Mouse (Mus musculus): ENCODE results near the gene Rapgef1. TPM values are rescaled to one million over a fixed set of nuclear protein-coding genes. Genes with fewer than 3 reads are reported as not detected.
"Not testable (repeated sequence)": the region's sequence is repeated elsewhere in the genome, so short reads cannot be mapped to it uniquely, and the experiment has no call there.

The Rapgef1 gene
- polyA plus RNA-seq, 1 experiment from 2014 or later: 5.5 TPM

DNA sequence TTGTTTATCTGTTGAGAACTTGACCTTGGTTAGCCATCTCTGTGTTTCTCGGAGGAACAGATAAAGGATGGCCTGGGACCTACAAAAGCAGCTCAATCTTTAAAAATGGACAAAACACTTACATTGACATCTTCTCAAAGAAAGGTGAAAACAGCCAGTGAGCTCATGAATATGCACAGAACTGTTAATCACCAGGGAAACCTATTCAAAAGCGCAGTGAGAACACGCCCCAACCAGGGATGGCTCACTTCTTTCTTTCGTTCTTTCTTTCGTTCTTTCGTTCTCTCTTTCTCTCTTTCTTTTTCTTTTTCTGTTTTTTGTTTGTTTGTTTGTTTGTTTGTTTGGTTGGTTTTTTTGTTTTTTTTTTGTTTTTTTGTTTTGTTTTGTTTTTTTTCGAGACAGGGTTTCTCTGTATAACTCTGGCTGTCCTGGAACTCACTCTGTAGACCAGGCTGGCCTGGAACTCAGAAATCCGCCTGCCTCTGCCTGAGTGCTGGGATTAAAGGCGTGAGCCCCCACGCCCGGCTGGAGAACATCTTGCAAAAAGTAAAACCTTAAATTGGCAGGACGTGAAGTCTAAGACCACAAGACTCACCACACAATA, 12.1 kb downstream of the Rapgef1 start:
- H3K4me1 ChIP-seq (replicated peaks): peaks cover 77% of the 10 kb centered on the region

DNA sequence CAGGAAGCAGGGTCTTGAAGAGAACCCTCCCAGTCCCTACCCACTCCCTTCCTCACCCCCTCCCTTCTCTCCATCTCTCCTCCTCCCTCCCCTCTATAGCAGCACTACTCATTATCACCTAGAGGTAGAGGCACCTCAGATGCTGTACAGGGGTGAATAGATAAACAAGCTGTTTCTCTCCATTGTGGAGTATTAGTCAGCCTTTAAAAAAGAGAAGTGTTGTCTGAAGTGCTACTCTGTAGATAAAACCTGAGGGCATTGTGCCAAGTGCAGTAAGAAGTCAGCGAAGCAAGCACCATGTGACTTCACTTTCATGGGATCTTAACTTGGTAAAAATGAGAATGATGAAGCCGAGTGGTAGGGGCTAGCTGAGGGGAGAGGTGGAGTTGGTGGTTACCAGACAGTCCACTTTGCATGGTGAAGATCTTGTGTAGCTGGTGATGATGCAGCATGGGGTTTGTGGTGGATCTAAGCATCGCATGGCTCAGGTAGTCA, 12.7 kb downstream of the Rapgef1 start:
- H3K36me3 ChIP-seq (replicated peaks): no peaks in the 10 kb centered on the region; the same call in 1 of the 2 replicates
- ATAC-seq (ENCODE audit: insufficient read depth): 0 out of 2 replicates have a peak, but pooled peaks have one; percentile 36
- peaks cover 71% of the 10 kb centered on the region for H3K4me1 ChIP-seq (replicated peaks)
- no peak overlapping the region for H3K27ac ChIP-seq (replicated peaks)
- H3K27me3 ChIP-seq: no peaks in the 10 kb centered on the region
- 47% methylated on average over 3 of the region's 3 CpGs for WGBS (ENCODE audit: insufficient replicate concordance)
- H3K4me2 ChIP-seq: no peak overlapping the region
- H3K9ac ChIP-seq: no peak overlapping the region
- H3K9me3 ChIP-seq (replicated peaks): no peaks in the 10 kb centered on the region
- H3K4me3 ChIP-seq (replicated peaks): no peak overlapping the region

More for the DNA sequence above, 12.1 kb downstream of the Rapgef1 start:
- H3K4me2 ChIP-seq; H3K4me3 ChIP-seq (replicated peaks); ATAC-seq (ENCODE audit: insufficient read depth); H3K36me3 ChIP-seq (replicated peaks); H3K27me3 ChIP-seq; H3K27ac ChIP-seq (replicated peaks); H3K9me3 ChIP-seq (replicated peaks); H3K9ac ChIP-seq: not testable (repeated sequence)
- WGBS (ENCODE audit: insufficient replicate concordance): 51% methylated on average over 12 of the region's 12 CpGs

DNA sequence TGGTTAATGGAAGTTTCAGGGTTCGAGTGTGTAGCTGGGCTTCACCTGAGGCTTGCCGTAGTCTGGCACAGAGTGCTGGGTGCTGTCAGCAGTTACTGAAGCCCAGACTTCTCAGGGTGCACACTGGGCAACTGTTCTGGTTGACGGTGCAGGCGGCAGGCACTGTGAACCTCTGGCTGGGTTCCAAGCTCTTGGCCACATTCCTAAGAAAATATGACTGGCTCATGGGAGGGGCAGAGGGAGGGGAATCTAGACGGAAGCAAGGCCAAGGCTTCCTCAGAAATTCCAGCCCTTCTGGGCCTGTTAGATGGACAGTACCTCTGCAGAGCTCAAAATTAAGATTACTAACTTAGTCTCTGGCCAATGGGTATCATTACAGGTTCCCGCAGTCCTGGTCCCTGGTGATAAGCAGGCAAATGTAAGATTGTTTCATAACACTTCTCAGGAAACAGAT, 13.6 kb downstream of the Rapgef1 start:
- ATAC-seq (ENCODE audit: insufficient read depth): peak; percentile 26
- no peak overlapping the region for H3K4me2 ChIP-seq
- no peaks in the 10 kb centered on the region; the same call in 1 of the 2 replicates for H3K36me3 ChIP-seq (replicated peaks)
- no peaks in the 10 kb centered on the region for H3K27me3 ChIP-seq
- H3K9me3 ChIP-seq (replicated peaks): no peaks in the 10 kb centered on the region
- no peak overlapping the region for H3K9ac ChIP-seq
- 43% methylated on average over 6 of the region's 6 CpGs for WGBS (ENCODE audit: insufficient replicate concordance)
- H3K4me3 ChIP-seq (replicated peaks): no peak overlapping the region
- peaks cover 62% of the 10 kb centered on the region for H3K4me1 ChIP-seq (replicated peaks)
- peak overlapping the region; percentile 34; the same call in 1 of the 2 replicates for H3K27ac ChIP-seq (replicated peaks)

DNA sequence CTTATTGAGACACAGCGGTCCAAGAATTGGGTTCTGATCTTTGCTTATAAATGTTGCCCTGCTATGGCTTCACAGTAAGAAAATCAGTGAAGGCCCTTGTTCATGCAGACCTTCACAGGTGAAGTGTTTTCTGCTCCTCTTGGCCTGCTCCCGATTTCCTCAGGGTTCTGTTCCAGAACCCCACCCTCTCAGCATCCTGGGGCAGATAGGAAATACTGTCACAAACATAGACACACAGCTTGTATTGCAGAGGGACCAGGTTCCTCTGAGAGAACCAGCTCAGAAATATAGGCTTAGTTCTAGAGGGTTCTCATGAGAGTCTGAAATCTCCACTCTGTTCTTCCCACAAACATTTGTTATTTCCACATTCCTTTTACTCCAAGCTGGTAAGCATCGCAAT, 14.3 kb downstream of the Rapgef1 start:
- Histone ChIP-seq H3K4me1 (replicated peaks) (peaks cover 56% of the 10 kb centered on the region), H3K4me3 (replicated peaks) (no peak overlapping the region), H3K36me3 (replicated peaks) (no peaks in the 10 kb centered on the region; the same call in 1 of the 2 replicates), H3K9me3 (replicated peaks) (no peaks in the 10 kb centered on the region), H3K27me3 (no peaks in the 10 kb centered on the region), H3K27ac (replicated peaks) (0 out of 2 replicates have a peak overlapping the region, but pooled peaks have one; percentile 4), H3K9ac (no peak overlapping the region), H3K4me2 (no peak overlapping the region)
- ATAC-seq (ENCODE audit: insufficient read depth): no peak
- WGBS (ENCODE audit: insufficient replicate concordance): 82% methylated on average over 3 of the region's 3 CpGs

DNA sequence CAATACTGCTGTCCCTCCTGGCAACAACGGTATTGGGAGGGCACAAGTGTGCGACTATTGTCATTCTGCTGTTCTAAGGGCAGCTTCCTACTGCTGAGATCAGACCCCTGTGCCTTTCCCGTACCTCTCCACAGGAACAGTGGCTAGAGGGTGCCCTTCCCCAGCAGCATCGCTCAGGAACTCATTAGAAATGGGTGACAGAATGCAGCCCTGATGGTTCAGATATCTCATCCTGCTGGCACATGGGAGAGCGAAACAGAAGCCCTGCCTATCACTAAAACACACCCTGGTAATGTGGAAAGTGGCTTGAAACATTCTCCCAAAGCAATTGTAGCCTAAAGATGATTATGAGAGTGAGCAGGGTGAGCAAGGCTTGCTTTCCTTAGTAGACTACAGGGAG, 15.0 kb downstream of the Rapgef1 start:
- peaks cover 48% of the 10 kb centered on the region for H3K4me1 ChIP-seq (replicated peaks)
- WGBS (ENCODE audit: insufficient replicate concordance): 59% methylated on average over 5 of the region's 5 CpGs
- no peak for ATAC-seq (ENCODE audit: insufficient read depth)

DNA sequence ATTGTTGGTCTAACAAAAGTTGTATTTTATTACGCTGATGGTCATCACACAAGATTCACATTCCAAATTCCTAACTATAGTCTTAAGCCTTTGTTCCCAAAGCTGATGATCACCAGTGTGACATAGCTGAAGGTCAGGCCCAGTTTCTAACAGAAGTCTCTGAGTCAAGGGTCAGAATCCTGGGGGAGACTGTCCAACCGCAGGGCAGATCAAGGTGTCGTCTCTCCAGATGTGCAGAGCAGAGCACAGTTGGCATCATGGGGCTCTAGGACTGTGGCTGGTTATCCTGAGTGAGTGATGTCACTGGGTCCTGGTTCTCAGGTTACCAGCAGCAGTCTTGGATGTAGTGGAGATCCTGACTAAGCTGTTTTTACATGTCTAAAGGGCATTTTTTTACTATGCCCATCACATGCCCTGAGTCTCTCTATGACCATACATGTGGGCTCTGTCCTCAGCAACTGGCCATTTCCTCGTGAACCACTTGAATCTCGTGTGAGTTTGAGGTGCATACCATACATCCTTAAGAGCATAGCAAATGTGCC, 16.5 kb downstream of the Rapgef1 start:
- Histone ChIP-seq H3K4me2 (no peak overlapping the region), H3K27ac (replicated peaks) (no peak overlapping the region), H3K4me1 (replicated peaks) (peaks cover 41% of the 10 kb centered on the region), H3K4me3 (replicated peaks) (no peak overlapping the region), H3K9me3 (replicated peaks) (no peaks in the 10 kb centered on the region), H3K36me3 (replicated peaks) (no peaks in the 10 kb centered on the region), H3K27me3 (no peaks in the 10 kb centered on the region), H3K9ac (no peak overlapping the region)
- ATAC-seq (ENCODE audit: insufficient read depth): no peak
- 83% methylated on average over 5 of the region's 5 CpGs for WGBS (ENCODE audit: insufficient replicate concordance)

More for the DNA sequence above, 15.0 kb downstream of the Rapgef1 start:
- no peak overlapping the region for H3K9ac ChIP-seq
- no peak overlapping the region for H3K27ac ChIP-seq (replicated peaks)
- H3K4me3 ChIP-seq (replicated peaks): no peak overlapping the region
- H3K4me2 ChIP-seq: no peak overlapping the region
- no peaks in the 10 kb centered on the region for H3K27me3 ChIP-seq
- no peaks in the 10 kb centered on the region for H3K9me3 ChIP-seq (replicated peaks)
- H3K36me3 ChIP-seq (replicated peaks): no peaks in the 10 kb centered on the region; the same call in 1 of the 2 replicates

DNA sequence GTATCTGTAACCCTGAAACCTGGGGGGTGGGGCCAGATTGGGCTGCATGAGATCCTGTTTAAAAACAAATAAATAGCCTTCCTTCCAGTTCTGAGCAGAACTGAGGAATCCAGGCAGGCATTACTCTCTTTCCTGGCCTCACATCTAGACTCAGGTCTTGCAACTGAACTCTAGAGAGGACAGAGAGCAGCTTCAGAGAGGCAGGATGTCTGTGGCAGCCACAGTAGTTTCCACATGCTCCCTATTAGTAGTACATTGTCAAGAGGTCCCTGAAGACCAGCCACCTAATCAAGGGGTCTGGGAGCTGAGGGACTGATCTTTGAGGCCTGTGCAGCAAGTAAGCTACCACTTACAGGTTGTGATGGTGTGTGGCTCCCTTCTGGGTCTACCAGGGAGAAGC, 18.0 kb downstream of the Rapgef1 start:
- H3K27ac ChIP-seq (replicated peaks): no peak overlapping the region
- H3K27me3 ChIP-seq: no peaks in the 10 kb centered on the region
- no peak overlapping the region for H3K4me3 ChIP-seq (replicated peaks)
- no peak overlapping the region for H3K9ac ChIP-seq
- H3K9me3 ChIP-seq (replicated peaks): no peaks in the 10 kb centered on the region
- no peak for ATAC-seq (ENCODE audit: insufficient read depth)
- H3K36me3 ChIP-seq (replicated peaks): no peaks in the 10 kb centered on the region
- H3K4me2 ChIP-seq: no peak overlapping the region
- H3K4me1 ChIP-seq (replicated peaks): peaks cover 29% of the 10 kb centered on the region

DNA sequence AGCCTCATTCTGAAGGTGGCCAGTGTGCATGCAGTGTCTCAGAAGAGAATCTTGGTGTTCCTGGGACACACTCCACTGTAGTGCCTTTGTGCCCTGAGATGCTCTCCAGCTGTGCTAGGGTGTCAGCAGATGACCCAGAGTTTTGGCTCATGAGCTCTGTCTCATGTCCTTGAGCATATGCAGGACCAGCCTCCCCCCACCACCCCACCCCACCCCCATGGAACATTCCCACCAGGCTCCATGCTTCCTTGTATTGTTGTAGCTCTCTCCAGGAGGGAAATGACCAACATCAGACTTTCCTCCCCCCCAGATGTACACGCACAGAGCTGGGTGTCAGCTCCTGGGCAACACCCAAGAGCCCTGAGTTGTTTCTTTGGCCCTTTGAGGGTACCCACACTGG, 19.9 kb downstream of the Rapgef1 start:
- Histone ChIP-seq H3K9me3 (replicated peaks) (no peaks in the 10 kb centered on the region), H3K9ac (no peak overlapping the region), H3K4me2 (no peak overlapping the region), H3K4me1 (replicated peaks) (peaks cover 14% of the 10 kb centered on the region), H3K36me3 (replicated peaks) (no peaks in the 10 kb centered on the region), H3K4me3 (replicated peaks) (no peak overlapping the region), H3K27ac (replicated peaks) (no peak overlapping the region), H3K27me3 (no peaks in the 10 kb centered on the region)
- 54% methylated on average over 1 of the region's 1 CpGs for WGBS (ENCODE audit: insufficient replicate concordance)
- no peak for ATAC-seq (ENCODE audit: insufficient read depth)

DNA sequence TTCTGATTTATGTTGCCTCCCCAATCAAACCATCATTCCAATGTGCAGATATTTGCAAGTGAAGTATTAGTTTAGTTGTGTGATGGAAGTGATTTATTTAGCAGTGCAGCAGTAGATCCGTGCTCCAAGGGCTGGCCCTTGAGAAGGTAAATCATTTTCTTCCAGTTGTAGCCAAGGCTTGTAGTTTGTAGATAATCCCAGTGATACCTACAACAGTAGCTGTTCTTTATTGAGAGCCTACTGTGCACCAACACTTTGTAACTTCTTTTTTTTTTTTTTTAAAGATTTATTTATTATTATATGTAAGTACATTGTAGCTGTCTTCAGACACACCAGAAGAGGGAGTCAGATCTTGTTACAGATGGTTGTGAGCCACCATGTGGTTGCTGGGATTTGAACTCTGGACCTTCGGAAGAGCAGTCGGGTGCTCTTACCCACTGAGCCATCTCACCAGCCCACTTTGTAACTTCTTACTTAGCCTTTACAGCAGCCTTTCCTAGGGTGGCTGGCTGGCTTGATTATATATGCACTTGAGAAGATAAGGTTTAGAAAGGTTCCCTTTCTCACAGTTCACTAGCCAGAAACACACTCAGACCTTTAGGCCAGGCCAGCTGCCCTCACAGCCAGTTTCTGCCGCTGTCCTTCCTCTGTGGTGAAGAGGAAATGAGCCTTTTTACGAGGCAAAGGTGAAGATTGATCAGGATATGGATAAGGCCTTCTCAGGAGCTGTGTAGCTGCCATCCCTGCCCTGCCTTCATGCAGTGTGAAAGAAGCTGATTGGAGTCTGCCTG, 20.6 kb downstream of the Rapgef1 start:
- Histone ChIP-seq H3K9me3 (replicated peaks) (no peaks in the 10 kb centered on the region), H3K27ac (replicated peaks) (no peak overlapping the region), H3K4me2 (no peak overlapping the region), H3K36me3 (replicated peaks) (no peaks in the 10 kb centered on the region), H3K4me1 (replicated peaks) (peaks cover 12% of the 10 kb centered on the region), H3K9ac (no peak overlapping the region), H3K27me3 (no peaks in the 10 kb centered on the region), H3K4me3 (replicated peaks) (no peak overlapping the region)
- 32% methylated on average over 5 of the region's 5 CpGs for WGBS (ENCODE audit: insufficient replicate concordance)
- no peak for ATAC-seq (ENCODE audit: insufficient read depth)

DNA sequence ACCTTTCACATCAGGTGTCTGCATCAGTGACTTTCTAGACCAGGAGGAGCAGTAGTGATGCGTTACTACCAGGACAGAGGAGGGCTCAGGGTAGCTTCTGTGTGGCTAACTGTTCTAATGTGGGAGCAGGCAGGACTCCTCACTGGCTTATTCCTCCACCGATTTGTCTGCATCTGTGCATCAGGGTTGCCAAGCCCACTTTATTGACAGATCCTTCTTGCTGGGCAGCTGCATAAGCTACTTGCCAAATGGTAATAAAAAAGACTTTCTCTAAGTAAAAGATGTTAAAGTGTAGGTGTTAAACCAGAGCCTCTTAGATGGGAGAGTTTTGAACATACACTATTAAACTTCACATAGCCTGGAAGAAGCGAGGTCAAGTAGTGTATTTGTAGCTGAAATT, 22.2 kb downstream of the Rapgef1 start:
- ATAC-seq (ENCODE audit: insufficient read depth): no peak

DNA sequence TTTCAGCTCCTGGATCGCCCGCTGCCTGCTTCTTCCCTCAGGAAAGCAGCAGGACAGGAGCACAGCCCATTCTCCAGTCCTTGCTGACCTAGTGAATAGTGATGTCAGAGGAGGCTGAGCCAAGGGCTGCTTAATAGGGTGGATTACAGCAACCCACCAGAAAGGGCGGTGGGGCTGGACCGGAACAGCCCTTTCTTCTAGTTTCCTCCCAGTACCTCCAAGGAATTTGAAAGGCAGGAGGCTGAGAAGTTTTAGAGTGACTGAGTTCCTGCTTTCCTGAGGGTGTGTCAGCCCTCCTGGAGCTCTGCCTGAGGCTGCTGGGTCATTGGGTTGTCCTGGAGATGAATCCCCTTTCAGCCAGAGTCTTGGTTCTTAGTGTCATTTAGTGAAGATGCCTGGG, 23.9 kb downstream of the Rapgef1 start:
- Histone ChIP-seq H3K27ac (replicated peaks) (no peak overlapping the region), H3K27me3 (no peaks in the 10 kb centered on the region), H3K36me3 (replicated peaks) (no peaks in the 10 kb centered on the region), H3K4me1 (replicated peaks) (peaks cover 32% of the 10 kb centered on the region), H3K4me2 (no peak overlapping the region), H3K9ac (no peak overlapping the region), H3K9me3 (replicated peaks) (no peaks in the 10 kb centered on the region), H3K4me3 (replicated peaks) (no peak overlapping the region)
- 84% methylated on average over 4 of the region's 4 CpGs for WGBS (ENCODE audit: insufficient replicate concordance)
- no peak for ATAC-seq (ENCODE audit: insufficient read depth)

More for the DNA sequence above, 22.2 kb downstream of the Rapgef1 start:
- no peaks in the 10 kb centered on the region for H3K27me3 ChIP-seq
- no peak overlapping the region for H3K4me3 ChIP-seq (replicated peaks)
- 73% methylated on average over 3 of the region's 3 CpGs for WGBS (ENCODE audit: insufficient replicate concordance)
- H3K4me2 ChIP-seq: no peak overlapping the region
- H3K4me1 ChIP-seq (replicated peaks): peaks cover 24% of the 10 kb centered on the region
- no peak overlapping the region for H3K9ac ChIP-seq
- H3K36me3 ChIP-seq (replicated peaks): no peaks in the 10 kb centered on the region
- no peaks in the 10 kb centered on the region for H3K9me3 ChIP-seq (replicated peaks)
- H3K27ac ChIP-seq (replicated peaks): no peak overlapping the region
